Mouse (Mus musculus): ENCODE measurements at regions not wholly inside any gene's neighbourhood (a gene's known extent, or its start where the extent isn't known, plus 50 kb on each side); places are given as distances from the start of the nearest gene placed in this dataset.

DNA sequence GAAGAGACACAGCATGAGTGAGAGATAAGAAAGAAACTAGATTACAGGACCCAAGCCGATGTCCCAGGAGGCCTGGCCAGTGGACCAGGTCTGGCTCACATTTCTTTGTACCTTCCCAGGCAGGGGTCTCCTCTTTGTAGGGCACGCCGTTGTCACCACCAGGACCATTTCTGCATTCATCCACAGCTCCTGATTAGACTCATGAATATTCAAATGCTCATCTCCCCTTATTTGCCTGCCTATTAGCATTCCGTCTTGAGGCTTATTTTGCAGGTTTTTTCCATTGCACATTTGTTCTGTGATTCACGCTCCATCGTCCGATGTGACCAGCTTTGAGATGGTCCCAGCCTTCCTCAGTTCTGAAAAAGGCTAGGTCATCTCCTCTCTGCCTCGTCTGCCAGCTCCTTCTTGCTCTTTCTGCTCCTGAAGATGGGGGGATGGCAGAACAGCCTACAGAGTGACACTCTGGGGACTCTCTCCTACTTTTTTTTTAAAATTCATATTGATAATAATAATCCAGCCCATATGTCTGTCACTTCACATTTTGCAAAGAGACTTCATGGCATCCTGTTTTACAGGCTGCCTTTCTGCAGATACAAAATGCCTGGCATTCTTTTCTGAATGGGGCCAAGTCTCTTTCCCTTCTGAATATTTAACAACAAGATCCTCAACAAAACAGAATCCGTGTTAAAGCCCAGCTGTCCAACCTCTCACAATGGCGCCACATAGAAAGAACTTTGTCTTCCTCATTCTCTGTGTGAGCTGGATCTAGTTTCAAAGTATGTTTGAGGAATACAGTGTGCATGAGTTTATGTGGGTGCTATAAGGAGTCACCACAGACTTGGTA, 136.0 kb upstream of the Cdh13 start:
- Histone ChIP-seq H3K27me3 (ENCODE audit: control insufficient read depth, insufficient read depth, insufficient read length) (no peaks in the 10 kb centered on the region), H3K79me2 (ENCODE audit: control insufficient read depth, insufficient read depth) (no peaks in the 10 kb centered on the region), H3K36me3 (ENCODE audit: control insufficient read depth, insufficient read depth) (no peaks in the 10 kb centered on the region), H3K4me3 (no peak overlapping the region), H3K4me2 (ENCODE audit: low read depth) (no peak overlapping the region), H3ac (ENCODE audit: control insufficient read depth, insufficient read length) (no peak overlapping the region)
- no peak for TF ChIP-seq USF1 (IDR thresholded peaks at IDR 0.05; ENCODE audit: low read depth)
- TF ChIP-seq MYOD1 (IDR thresholded peaks at IDR 0.05; ENCODE audit: control insufficient read depth in 1 of 3, insufficient read length in 2 of 3, low read depth in 2 of 3): no peak
- TF ChIP-seq CEBPB (IDR thresholded peaks at IDR 0.05; ENCODE audit: insufficient read depth, poor library complexity, severe bottlenecking): no peak
- no peak for TF ChIP-seq POLR2A (IDR thresholded peaks at IDR 0.05; ENCODE audit: insufficient read length, low read depth)
- TF ChIP-seq MYOG (IDR thresholded peaks at IDR 0.05; ENCODE audit: control insufficient read depth in 1 of 3, insufficient read depth in 1 of 3, insufficient read length in 2 of 3, low read depth in 2 of 3): no peak
- no peak for TF ChIP-seq SRF (IDR thresholded peaks at IDR 0.05; ENCODE audit: control insufficient read depth, insufficient read length, low read depth)
- no peak for TF ChIP-seq TCF12 (IDR thresholded peaks at IDR 0.05; ENCODE audit: insufficient read depth, poor library complexity, severe bottlenecking)
- TF ChIP-seq REST (IDR thresholded peaks at IDR 0.05; ENCODE audit: insufficient read depth, insufficient read length): no peak
- TF ChIP-seq TCF3 (IDR thresholded peaks at IDR 0.05; ENCODE audit: insufficient read length, low read depth): no peak
- TF ChIP-seq MAX (IDR thresholded peaks at IDR 0.05; ENCODE audit: low read depth): no peak
- no peak for TF ChIP-seq POLR2AphosphoS2 (IDR thresholded peaks at IDR 0.05; ENCODE audit: insufficient read length, low read depth)
- TF ChIP-seq E2F4 (IDR thresholded peaks at IDR 0.05; ENCODE audit: insufficient read depth): no peak

DNA sequence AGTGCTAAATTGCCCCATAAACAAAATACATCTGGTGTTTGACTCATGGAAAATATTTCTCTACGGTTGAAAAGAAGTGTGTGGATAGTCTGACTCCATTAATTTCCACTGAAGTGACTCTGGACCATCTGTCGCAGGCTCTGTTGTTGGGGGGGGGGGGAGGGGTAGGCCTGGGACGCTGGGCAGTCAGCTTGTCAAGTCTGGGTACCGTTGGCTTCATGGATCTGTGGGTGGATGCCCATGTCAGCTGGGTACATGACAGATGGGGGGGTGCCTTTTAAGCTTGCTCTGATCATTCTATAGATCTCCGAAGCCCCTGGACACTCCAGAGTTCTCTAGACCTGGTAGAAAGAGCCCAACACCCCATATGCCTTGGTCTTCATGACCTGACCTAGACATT, 139.0 kb upstream of the Cdh13 start:
- Histone ChIP-seq H3K79me2 (ENCODE audit: control insufficient read depth, insufficient read depth) (no peaks in the 10 kb centered on the region), H3ac (ENCODE audit: control insufficient read depth, insufficient read length) (no peak overlapping the region), H3K36me3 (ENCODE audit: control insufficient read depth, insufficient read depth) (no peaks in the 10 kb centered on the region), H3K4me2 (ENCODE audit: low read depth) (no peak overlapping the region), H3K4me3 (no peak overlapping the region), H3K27me3 (ENCODE audit: control insufficient read depth, insufficient read depth, insufficient read length) (no peaks in the 10 kb centered on the region)
- TF ChIP-seq MYOD1 (IDR thresholded peaks at IDR 0.05; ENCODE audit: control insufficient read depth in 1 of 3, insufficient read length in 2 of 3, low read depth in 2 of 3) (no peak), SRF (IDR thresholded peaks at IDR 0.05; ENCODE audit: control insufficient read depth, insufficient read length, low read depth) (no peak), POLR2A (IDR thresholded peaks at IDR 0.05; ENCODE audit: insufficient read length, low read depth) (no peak), E2F4 (IDR thresholded peaks at IDR 0.05; ENCODE audit: insufficient read depth) (no peak), REST (IDR thresholded peaks at IDR 0.05; ENCODE audit: insufficient read depth, insufficient read length) (no peak), POLR2AphosphoS2 (IDR thresholded peaks at IDR 0.05; ENCODE audit: insufficient read length, low read depth) (no peak), MAX (IDR thresholded peaks at IDR 0.05; ENCODE audit: low read depth) (no peak), TCF12 (IDR thresholded peaks at IDR 0.05; ENCODE audit: insufficient read depth, poor library complexity, severe bottlenecking) (no peak), TCF3 (IDR thresholded peaks at IDR 0.05; ENCODE audit: insufficient read length, low read depth) (no peak), USF1 (IDR thresholded peaks at IDR 0.05; ENCODE audit: low read depth) (no peak), CEBPB (IDR thresholded peaks at IDR 0.05; ENCODE audit: insufficient read depth, poor library complexity, severe bottlenecking) (no peak), MYOG (IDR thresholded peaks at IDR 0.05; ENCODE audit: control insufficient read depth in 1 of 3, insufficient read depth in 1 of 3, insufficient read length in 2 of 3, low read depth in 2 of 3) (no peak)

DNA sequence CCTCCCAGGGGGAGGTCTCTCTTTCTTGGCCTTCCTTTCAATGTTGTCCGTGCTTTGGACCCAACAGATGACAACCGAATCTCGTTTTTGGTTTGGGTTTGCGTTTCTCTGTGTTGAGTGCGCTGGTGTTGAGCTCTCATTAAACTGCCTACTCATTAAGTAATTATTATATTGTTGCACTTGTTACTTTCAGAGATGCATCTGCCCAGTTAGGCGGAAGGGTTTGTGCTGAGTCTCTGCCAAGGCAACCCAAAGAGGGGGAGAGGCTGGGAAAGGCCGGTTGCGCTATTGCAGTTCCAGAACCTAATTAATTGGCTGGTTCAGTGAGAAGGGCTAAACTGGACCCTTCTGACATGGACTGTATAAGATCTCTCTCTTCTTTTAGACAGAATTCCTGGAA, 141.2 kb upstream of the Cdh13 start:
- no peak for TF ChIP-seq TCF12 (IDR thresholded peaks at IDR 0.05; ENCODE audit: insufficient read depth, poor library complexity, severe bottlenecking)
- TF ChIP-seq CEBPB (IDR thresholded peaks at IDR 0.05; ENCODE audit: insufficient read depth, poor library complexity, severe bottlenecking): no peak
- no peak for TF ChIP-seq POLR2A (IDR thresholded peaks at IDR 0.05; ENCODE audit: insufficient read length, low read depth)
- no peak for TF ChIP-seq SRF (IDR thresholded peaks at IDR 0.05; ENCODE audit: control insufficient read depth, insufficient read length, low read depth)
- TF ChIP-seq POLR2AphosphoS2 (IDR thresholded peaks at IDR 0.05; ENCODE audit: insufficient read length, low read depth): no peak
- no peak for TF ChIP-seq USF1 (IDR thresholded peaks at IDR 0.05; ENCODE audit: low read depth)
- TF ChIP-seq E2F4 (IDR thresholded peaks at IDR 0.05; ENCODE audit: insufficient read depth): no peak
- TF ChIP-seq MAX (IDR thresholded peaks at IDR 0.05; ENCODE audit: low read depth): no peak
- TF ChIP-seq TCF3 (IDR thresholded peaks at IDR 0.05; ENCODE audit: insufficient read length, low read depth): no peak
- TF ChIP-seq REST (IDR thresholded peaks at IDR 0.05; ENCODE audit: insufficient read depth, insufficient read length): no peak
- no peak for TF ChIP-seq MYOG (IDR thresholded peaks at IDR 0.05; ENCODE audit: control insufficient read depth in 1 of 3, insufficient read depth in 1 of 3, insufficient read length in 2 of 3, low read depth in 2 of 3)
- TF ChIP-seq MYOD1 (IDR thresholded peaks at IDR 0.05; ENCODE audit: control insufficient read depth in 1 of 3, insufficient read length in 2 of 3, low read depth in 2 of 3): no peak
- no peaks in the 10 kb centered on the region for H3K27me3 ChIP-seq (ENCODE audit: control insufficient read depth, insufficient read depth, insufficient read length)
- no peak overlapping the region for H3K4me3 ChIP-seq
- no peak overlapping the region for H3K4me2 ChIP-seq (ENCODE audit: low read depth)
- no peaks in the 10 kb centered on the region for H3K36me3 ChIP-seq (ENCODE audit: control insufficient read depth, insufficient read depth)
- no peaks in the 10 kb centered on the region for H3K79me2 ChIP-seq (ENCODE audit: control insufficient read depth, insufficient read depth)
- no peak overlapping the region for H3ac ChIP-seq (ENCODE audit: control insufficient read depth, insufficient read length)

DNA sequence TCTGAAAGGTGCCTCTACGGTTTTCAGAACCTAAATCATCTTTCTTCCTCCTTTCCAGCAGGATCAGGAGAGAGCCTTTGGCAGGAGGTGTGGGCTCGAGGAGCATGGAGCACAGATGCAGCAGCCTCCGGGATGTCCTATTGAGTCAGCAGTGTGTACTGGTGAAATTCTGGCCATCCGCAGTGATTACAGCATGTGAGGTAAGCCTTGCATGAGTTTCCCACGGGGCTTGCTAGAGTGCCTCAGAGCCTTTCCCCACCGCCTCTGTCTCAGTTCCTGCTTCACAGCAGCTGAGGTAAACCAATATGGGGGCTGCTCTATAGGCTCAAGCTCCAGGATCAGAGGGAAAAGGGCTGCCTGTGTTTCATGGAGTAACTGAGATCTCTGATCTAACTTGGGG, 143.6 kb upstream of the Cdh13 start:
- TF ChIP-seq CEBPB (IDR thresholded peaks at IDR 0.05; ENCODE audit: insufficient read depth, poor library complexity, severe bottlenecking) (peak; percentile 73; the same call in 1 of the 2 replicates), MYOD1 (IDR thresholded peaks at IDR 0.05; ENCODE audit: control insufficient read depth in 1 of 3, insufficient read length in 2 of 3, low read depth in 2 of 3) (no peak)
- H3ac ChIP-seq (ENCODE audit: control insufficient read depth, insufficient read length): no peak overlapping the region

More for the DNA sequence above, 143.6 kb upstream of the Cdh13 start:
- Histone ChIP-seq H3K4me3 (no peak overlapping the region), H3K27me3 (ENCODE audit: control insufficient read depth, insufficient read depth, insufficient read length) (no peaks in the 10 kb centered on the region), H3K36me3 (ENCODE audit: control insufficient read depth, insufficient read depth) (no peaks in the 10 kb centered on the region), H3K4me2 (ENCODE audit: low read depth) (peak overlapping the region; percentile 46), H3K79me2 (ENCODE audit: control insufficient read depth, insufficient read depth) (no peaks in the 10 kb centered on the region)

Measured in myocyte (in vitro differentiated cells).